Mouse (Mus musculus) hindbrain, postnatal 0 days (tissue): ENCODE results near the gene Rad1. TPM values are rescaled to one million over a fixed set of nuclear protein-coding genes. Genes with fewer than 3 reads are reported as not detected.

Experiments
- ATAC-seq: fragments of 200-750 bp; cut with Nextera tagmentation; 2 replicates; pipeline ENCODE4 v1.8.0; 2017; ENCODE audit warnings: mild to moderate bottlenecking, moderate TSS enrichment, moderate library complexity
- DNase-seq: peaks from one replicate; pipeline ENCODE4 v3.0.0-alpha.2; 2015; ENCODE audit warnings: low spot score
- H3K27ac ChIP-seq: fragments of 300-500 bp; sonication (generic); 2 replicates; pipeline ENCODE4 v1.5.1; 2014; ENCODE audit warnings: mild to moderate bottlenecking
- H3K27me3 ChIP-seq: fragments of 300-500 bp; sonication (generic); 2 replicates; pipeline ENCODE4 v1.6.1; 2014; ENCODE audit warnings: low read length, mixed read lengths; ENCODE audit not compliant: insufficient read depth
- H3K36me3 ChIP-seq: fragments of 300-500 bp; sonication (generic); 2 replicates; pipeline ENCODE4 v1.6.1; 2014; ENCODE audit warnings: low read length, mixed read lengths; ENCODE audit not compliant: insufficient read depth
- H3K4me1 ChIP-seq: fragments of 300-500 bp; sonication (generic); 2 replicates; pipeline ENCODE4 v1.6.1; 2014; ENCODE audit warnings: antibody characterized with exemption, low read length, mixed read lengths; ENCODE audit not compliant: insufficient read depth
- H3K4me2 ChIP-seq: fragments of 300-500 bp; sonication (generic); 2 replicates; pipeline ENCODE4 v1.6.1; 2014; ENCODE audit warnings: low read depth, mild to moderate bottlenecking, low read length, moderate library complexity, mixed read lengths
- H3K4me3 ChIP-seq: fragments of 300-500 bp; sonication (generic); 2 replicates; pipeline ENCODE4 v1.5.1; 2014; ENCODE audit warnings: low read length
- H3K9ac ChIP-seq: fragments of 300-500 bp; sonication (generic); replicated peaks from 2 replicates; pipeline ENCODE4 v1.6.1; 2014; ENCODE audit warnings: mild to moderate bottlenecking, low read length, moderate library complexity, mixed read lengths
- H3K9me3 ChIP-seq: fragments of 300-500 bp; sonication (generic); 2 replicates; pipeline ENCODE4 v1.6.1; 2016; ENCODE audit warnings: low read length, mixed read lengths
- CTCF ChIP-seq: IDR thresholded peaks from 2 replicates; pipeline ENCODE4 v1.5.1; 2016; ENCODE audit warnings: antibody characterized with exemption, control low read depth, low read depth
- WGBS: fragments of 180-500 bp; shearing (Covaris S2); extraction: QIAGEN DNeasy Blood & Tissue Kit; methylation state at CpG from one replicate; pipeline ENCODE4 v1.1.7; 2014; 5-methylcytosine and 5-hydroxymethylcytosine counted together
- polyA plus RNA-seq: library from polyadenylated mRNA; unstranded; fragments of >200 nt; fragmentation: Nextera tagmentation; extraction: Ambion mirVana; gene quantifications from 2 replicates; pipeline ENCODE4 v1.2.1, GENCODE M21; 2015
- total RNA-seq: library from RNA; depleted of rRNA; stranded (reverse); fragments of >200 nt; gene quantifications from 2 replicates; pipeline ENCODE4 v1.2.3, GENCODE M21; 2014; rRNA removed

Rad1 gene
- 14.9 and 15.5 TPM in 2 replicates for total RNA-seq
- 19.7 and 23.0 TPM in 2 replicates for polyA plus RNA-seq

- no peak; the same call in 1 of the 2 replicates for TF ChIP-seq CTCF
- H3K9me3 ChIP-seq: no peaks in the 10 kb centered on the region
- peaks cover 5% of the 10 kb centered on the region; the same call in 1 of the 2 replicates for H3K36me3 ChIP-seq
- H3K9ac ChIP-seq: peak within 1 kb of the TSS; percentile 64
- DNase-seq: peak; percentile 98
- H3K4me3 ChIP-seq: peak within 1 kb of the TSS; percentile 93
- under 1% methylated on average over 58 of the region's 58 CpGs for WGBS
- peaks cover 13% of the 10 kb centered on the region; the same call in 1 of the 2 replicates for H3K4me1 ChIP-seq
- H3K27ac ChIP-seq: peak within 1 kb of the TSS; percentile 76
- peak; percentile 100 for ATAC-seq
- H3K27me3 ChIP-seq: no peaks in the 10 kb centered on the region
- H3K4me2 ChIP-seq: peak within 1 kb of the TSS; percentile 89
Measured at GRCm38 (mm10) chr15:10485484-10486364, at the start of gene Rad1, which contains the start of gene Brix1. Rad1 (plus strand) TSS chr15:10486018. Brix1 (minus strand) TSS chr15:10485947.

GRCm38 (mm10) chr15:10436893-10437292 is 48.9 kb upstream of the Rad1 start:
- Histone ChIP-seq H3K9ac (no peak overlapping the region), H3K4me2 (no peak overlapping the region), H3K4me1 (no peaks in the 10 kb centered on the region), H3K4me3 (no peak overlapping the region), H3K9me3 (no peaks in the 10 kb centered on the region), H3K27ac (no peak overlapping the region), H3K36me3 (0 out of 2 replicates have a peak, but pooled peaks cover 3% of the 10 kb centered on the region), H3K27me3 (no peaks in the 10 kb centered on the region)
- no peak for ATAC-seq
- DNase-seq: no peak
- WGBS: 79% methylated on average over 1 of the region's 1 CpGs
- no peak for TF ChIP-seq CTCF

- WGBS: 66% methylated on average over 6 of the region's 6 CpGs
- no peaks in the 10 kb centered on the region for H3K4me1 ChIP-seq
- no peak overlapping the region for H3K4me3 ChIP-seq
- no peak for ATAC-seq
- no peak overlapping the region for H3K9ac ChIP-seq
- H3K36me3 ChIP-seq: 0 out of 2 replicates have a peak, but pooled peaks cover 7% of the 10 kb centered on the region
- peak; percentile 30 for DNase-seq
- H3K27me3 ChIP-seq: no peaks in the 10 kb centered on the region
- no peaks in the 10 kb centered on the region for H3K9me3 ChIP-seq
- H3K4me2 ChIP-seq: no peak overlapping the region
- TF ChIP-seq CTCF: peak; percentile 52
- H3K27ac ChIP-seq: no peak overlapping the region
Measured at GRCm38 (mm10) chr15:10439963-10440362, 45.9 kb upstream of the Rad1 start.

DNA sequence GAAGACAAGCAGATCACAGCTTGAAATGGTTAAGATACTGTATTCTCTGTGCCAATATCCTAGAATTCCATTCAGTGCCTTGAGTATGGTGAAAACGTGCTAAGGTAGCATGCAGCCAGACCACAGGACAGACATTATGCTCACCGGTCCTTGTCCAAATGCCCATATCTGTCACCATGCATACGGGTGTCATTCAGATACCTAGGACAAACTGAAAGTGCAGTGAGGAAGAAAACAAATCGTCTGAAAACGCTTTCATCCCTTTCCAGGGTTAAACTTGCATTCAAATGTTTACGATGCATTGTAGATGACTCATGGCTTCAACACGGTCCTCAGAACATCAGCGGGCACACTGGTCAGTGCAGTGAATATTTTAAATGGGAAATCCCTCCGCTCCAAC is 44.3 kb upstream of the Rad1 start:
- Histone ChIP-seq H3K9me3 (no peaks in the 10 kb centered on the region), H3K27me3 (no peaks in the 10 kb centered on the region), H3K4me1 (no peaks in the 10 kb centered on the region), H3K36me3 (0 out of 2 replicates have a peak, but pooled peaks cover 7% of the 10 kb centered on the region), H3K4me2 (no peak overlapping the region), H3K9ac (no peak overlapping the region), H3K27ac (no peak overlapping the region), H3K4me3 (no peak overlapping the region)
- whole genome bisulfite sequencing: 94% methylated on average over 9 of the region's 9 CpGs
- DNase-seq (no peak), ATAC-seq (no peak)
- no peak for TF ChIP-seq CTCF

GRCm38 (mm10) chr15:10442275-10442674 is 43.5 kb upstream of the Rad1 start:
- DNase-seq (no peak), ATAC-seq (no peak)
- Histone ChIP-seq H3K9ac (no peak overlapping the region), H3K27ac (no peak overlapping the region), H3K4me3 (no peak overlapping the region), H3K4me1 (no peaks in the 10 kb centered on the region), H3K9me3 (no peaks in the 10 kb centered on the region), H3K27me3 (no peaks in the 10 kb centered on the region), H3K4me2 (no peak overlapping the region), H3K36me3 (0 out of 2 replicates have a peak, but pooled peaks cover 7% of the 10 kb centered on the region)
- TF ChIP-seq CTCF: no peak
- 50% methylated on average over 1 of the region's 1 CpGs for WGBS

GRCm38 (mm10) chr15:10447102-10447501 is 38.7 kb upstream of the Rad1 start:
- H3K9me3 ChIP-seq: no peaks in the 10 kb centered on the region
- WGBS: 89% methylated on average over 3 of the region's 3 CpGs

DNA sequence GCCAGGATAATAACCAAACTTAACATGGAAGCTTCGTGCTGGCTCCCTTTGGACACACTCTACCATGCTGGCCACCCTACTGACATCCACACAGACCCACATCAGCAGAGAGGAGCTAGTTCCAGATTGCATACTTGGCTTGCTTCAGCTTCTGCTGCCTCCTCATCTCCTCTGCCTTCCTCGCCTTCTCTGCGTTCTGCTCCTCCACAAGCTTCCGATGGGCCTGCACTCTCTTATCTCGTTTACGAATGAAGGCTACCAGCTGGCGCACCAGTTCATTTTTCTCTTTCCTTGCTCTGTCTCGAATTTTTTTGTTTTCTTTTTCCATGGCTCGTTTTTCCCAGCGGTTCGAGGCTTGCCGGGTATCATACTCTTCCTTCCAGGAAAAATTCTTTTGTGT is 24.8 kb upstream of the Rad1 start:
- H3K27ac ChIP-seq: no peak overlapping the region
- TF ChIP-seq CTCF: no peak
- no peak overlapping the region for H3K9ac ChIP-seq
- no peaks in the 10 kb centered on the region for H3K27me3 ChIP-seq
- DNase-seq: no peak
- no peaks in the 10 kb centered on the region for H3K4me1 ChIP-seq
- WGBS: 95% methylated on average over 12 of the region's 12 CpGs
- no peaks in the 10 kb centered on the region for H3K9me3 ChIP-seq
- H3K4me3 ChIP-seq: no peak overlapping the region
- no peak for ATAC-seq
- no peak overlapping the region for H3K4me2 ChIP-seq
- H3K36me3 ChIP-seq: peaks cover 21% of the 10 kb centered on the region

More at GRCm38 (mm10) chr15:10447102-10447501, 38.7 kb upstream of the Rad1 start:
- TF ChIP-seq CTCF: no peak
- H3K36me3 ChIP-seq: peaks cover 17% of the 10 kb centered on the region
- no peak for ATAC-seq
- H3K4me1 ChIP-seq: no peaks in the 10 kb centered on the region
- no peak overlapping the region for H3K9ac ChIP-seq
- no peaks in the 10 kb centered on the region for H3K27me3 ChIP-seq
- no peak overlapping the region for H3K4me3 ChIP-seq
- no peak overlapping the region for H3K27ac ChIP-seq
- no peak overlapping the region for H3K4me2 ChIP-seq
- DNase-seq: no peak
